Mouse (Mus musculus): Measurements from ENCODE around the gene Ehd2. TPM values are rescaled to one million over a fixed set of nuclear protein-coding genes. Genes with fewer than 3 reads are reported as not detected.
"Not testable (repeated sequence)": the region's sequence is repeated elsewhere in the genome, so short reads cannot be mapped to it uniquely, and the experiment has no call there.

Ehd2 gene
- polyA plus RNA-seq, 1 experiment from 2014 or later, result 5.1 TPM

DNA sequence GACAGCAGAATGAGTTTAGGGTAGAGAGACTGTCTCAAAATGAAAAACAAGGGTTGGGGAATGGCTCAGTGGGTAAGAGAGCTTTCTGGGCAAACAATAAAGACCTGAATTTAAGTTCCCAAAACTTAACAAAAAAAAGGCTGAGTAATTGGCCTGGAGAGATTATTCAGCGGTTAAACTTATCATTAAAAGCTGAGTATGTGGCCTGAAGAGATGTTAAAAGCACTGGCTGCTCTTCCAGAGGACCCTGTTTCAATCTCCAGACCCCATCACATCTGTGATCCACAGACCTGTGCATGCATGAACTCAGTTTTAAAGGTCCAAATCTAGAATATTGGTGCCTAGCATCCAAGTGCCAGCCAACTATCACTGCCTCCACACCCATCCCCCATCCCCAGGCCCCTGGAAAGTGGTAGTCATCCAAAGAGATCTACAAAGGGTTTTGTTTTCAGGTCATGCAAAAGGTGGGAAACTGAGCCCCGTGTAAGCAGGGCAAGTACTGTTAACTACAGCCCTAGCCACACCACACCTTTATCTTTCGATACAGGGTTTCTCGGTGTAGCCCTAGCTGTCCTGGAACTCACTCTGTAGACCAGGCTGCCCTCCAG lies 19.6 kb downstream of the Ehd2 start:
- DNase-seq (ENCODE audit: low spot score), result no peak

DNA sequence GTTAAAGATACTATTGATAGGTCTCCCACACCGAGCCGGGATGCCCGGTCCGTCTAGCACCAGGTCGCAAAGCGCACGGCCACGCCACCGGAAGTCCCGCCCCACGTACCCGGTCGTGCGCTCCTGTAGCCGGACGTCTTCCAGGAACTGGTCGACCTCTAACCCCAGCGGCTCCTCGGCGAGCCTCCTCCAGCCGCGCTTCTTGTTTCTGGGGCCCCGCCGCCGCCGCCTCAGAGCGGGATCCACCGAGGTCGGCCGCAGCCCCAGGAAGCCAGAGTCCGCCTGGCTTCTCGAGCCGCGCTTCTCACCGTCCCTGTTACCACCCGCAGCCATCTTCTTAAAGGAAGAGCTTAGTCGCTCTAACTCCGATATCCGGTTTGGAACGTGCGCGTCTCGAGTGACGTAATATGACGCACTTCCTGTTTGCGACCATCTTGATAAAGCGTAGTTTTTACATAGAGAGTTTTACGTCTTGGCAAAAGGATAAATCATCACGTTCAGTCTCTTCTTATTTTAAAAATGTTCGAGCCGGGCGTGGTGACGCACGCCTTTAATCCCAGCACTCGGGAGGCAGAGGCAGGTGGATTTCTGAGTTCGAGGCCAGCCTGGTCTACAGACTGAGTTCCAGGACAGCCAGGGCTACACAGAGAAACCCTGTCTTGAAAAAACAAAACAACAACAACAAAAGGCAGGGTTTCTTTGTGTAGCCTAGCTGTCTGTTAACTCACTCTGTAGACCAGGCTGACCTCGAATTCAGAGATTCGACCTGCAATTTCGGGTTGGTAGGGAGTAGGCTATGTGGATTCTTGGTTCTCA lies 21.4 kb downstream of the Ehd2 start, which contains the start of gene Nop53:
Nop53 (minus strand) TSS at position 354 of the 816 bp plus-strand sequence.
- peak; percentile 97 for DNase-seq (ENCODE audit: low spot score)

DNA sequence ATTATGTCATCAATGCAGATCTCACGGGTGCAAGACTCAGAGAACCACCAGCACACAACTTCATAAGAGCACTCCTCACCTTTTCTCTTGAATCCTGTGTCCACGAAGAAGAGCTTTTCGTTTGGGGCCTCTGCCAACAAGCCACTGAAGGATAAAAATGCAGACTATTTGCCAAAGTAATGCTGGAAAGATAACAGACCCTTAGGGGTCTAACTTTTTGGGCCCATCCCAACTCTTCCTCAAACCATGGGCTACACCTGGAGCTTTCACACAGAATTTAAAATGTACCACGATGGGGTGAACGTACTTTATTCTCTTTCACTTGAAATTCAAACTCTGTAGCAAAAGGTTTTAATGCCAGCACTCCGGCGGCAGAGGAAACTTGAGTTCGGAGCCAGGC lies 22.2 kb downstream of the Ehd2 start:
- DNase-seq (ENCODE audit: low spot score), result no peak

- no peak for DNase-seq (ENCODE audit: low spot score)
Observed at GRCm38 (mm10) chr7:15944311-15944710, 23.1 kb downstream of the Ehd2 start.

GRCm38 (mm10) chr7:15938621-15939020 lies 28.7 kb downstream of the Ehd2 start:
- DNase-seq (ENCODE audit: low spot score), result no peak

DNA sequence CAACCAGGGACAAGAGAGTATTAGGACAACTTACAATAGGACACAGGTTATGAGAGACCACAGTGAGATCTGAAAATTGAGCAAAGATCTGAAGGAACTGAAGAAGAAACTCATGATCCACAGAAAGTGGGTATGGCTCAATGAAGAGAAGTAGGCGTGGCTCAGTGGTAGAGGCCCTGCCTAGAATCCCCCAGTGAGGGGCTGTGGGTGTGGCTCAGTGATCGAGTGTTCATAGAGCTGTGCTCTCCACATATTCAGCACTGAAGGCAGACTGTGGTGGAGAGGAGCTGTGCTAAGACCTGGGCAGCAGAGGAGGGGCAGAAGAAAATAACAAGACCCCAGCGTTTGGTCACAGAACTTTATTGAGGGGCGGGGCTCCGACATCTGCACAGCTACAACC lies 29.9 kb downstream of the Ehd2 start:
- no peak for DNase-seq (ENCODE audit: low spot score)

DNA sequence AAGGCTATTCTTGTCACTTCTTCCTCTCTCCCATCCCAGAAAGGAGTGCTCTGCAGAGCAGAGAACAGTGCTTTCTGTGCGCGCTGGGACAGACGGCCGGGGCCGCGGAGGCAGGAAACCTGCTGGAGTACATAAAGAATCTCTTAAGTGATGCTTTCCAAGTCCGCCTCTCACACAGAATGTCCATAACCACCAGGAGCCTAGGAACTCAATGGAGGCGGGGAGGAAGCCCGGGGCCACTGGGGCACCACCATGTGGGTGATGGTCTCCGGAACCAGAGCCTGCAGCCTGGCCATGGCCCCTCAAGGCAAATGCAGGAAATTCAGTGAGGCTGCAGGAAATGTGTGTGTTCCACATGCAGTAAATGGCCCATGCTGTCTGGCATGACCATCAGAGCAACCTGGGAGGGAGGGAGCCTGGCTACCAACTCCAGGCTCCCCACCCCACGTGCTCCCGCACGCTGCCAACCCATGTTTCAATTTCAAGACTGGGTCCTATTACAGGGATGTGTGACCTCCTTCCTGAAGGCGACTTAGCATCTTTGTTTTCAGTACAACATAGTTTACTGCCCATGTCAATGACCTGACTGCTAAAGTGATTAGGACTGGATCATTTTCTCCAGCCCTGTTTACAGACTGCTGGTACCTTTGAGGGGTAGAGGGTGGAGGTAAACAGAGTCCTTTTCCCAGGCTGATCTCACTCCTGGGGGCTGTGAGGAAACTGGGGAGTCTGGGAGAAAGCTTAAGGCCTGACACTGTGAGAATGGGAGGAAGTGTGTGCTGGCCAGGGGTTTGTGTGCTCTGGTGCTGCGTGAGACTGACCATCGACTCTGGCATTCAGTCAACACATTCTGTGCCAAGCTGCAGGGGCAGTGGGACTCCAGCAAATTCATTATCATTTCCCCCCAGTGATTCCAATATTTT lies 33.7 kb downstream of the Ehd2 start:
- DNase-seq (ENCODE audit: low spot score), result no peak

DNA sequence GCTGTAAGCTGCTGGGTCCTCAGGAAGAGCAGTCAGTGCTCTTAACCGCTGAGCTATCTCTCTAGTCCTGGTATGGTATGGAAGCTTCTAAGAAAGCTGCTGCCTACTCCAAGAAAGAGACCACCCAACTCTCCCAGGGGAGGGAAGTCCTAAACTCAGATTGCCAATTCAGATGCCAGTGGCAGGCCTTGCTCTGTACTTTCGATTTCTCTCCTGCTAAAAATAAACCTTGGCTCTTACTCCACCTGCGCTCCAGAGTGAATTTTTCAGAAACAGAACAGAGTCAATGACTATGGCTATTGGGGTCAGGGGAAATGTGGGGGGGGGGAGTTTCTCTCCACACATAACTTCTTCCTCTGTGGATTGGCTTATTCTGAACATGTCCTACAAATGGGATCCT lies 35.7 kb downstream of the Ehd2 start:
- no peak for DNase-seq (ENCODE audit: low spot score)

- no peak for DNase-seq (ENCODE audit: low spot score)
Observed at GRCm38 (mm10) chr7:15930543-15930942, 36.8 kb downstream of the Ehd2 start.

DNA sequence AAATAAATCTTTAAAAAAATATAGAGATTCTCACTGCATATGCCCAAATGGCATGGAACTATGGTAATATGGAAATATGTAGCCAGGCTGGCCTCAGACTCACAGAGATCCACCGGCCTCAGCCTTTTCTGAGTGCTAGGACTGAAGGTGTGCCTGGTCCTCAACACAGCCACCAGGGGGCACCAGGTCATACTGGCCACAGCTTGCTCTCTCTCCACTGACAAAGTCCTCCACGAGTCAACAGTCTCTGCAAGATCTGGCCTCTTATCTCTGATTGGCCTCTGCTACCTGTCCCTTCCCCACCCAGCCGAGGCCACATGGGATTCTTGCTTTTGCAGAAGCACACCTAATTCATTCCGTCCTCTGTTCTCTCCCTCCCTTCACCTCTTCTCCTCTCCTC lies 37.5 kb downstream of the Ehd2 start:
- peak; percentile 59 for DNase-seq (ENCODE audit: low spot score)

- DNase-seq (ENCODE audit: low spot score), result peak; percentile 93
Observed at GRCm38 (mm10) chr7:15922220-15922773, 45.1 kb downstream of the Ehd2 start, which contains the start of gene Selenow. Gene Selenow (minus strand): TSS chr7:15922402.

- DNase-seq (ENCODE audit: low spot score), result peak; percentile 63
Observed at GRCm38 (mm10) chr7:15921796-15922195, 45.6 kb downstream of the Ehd2 start.

DNA sequence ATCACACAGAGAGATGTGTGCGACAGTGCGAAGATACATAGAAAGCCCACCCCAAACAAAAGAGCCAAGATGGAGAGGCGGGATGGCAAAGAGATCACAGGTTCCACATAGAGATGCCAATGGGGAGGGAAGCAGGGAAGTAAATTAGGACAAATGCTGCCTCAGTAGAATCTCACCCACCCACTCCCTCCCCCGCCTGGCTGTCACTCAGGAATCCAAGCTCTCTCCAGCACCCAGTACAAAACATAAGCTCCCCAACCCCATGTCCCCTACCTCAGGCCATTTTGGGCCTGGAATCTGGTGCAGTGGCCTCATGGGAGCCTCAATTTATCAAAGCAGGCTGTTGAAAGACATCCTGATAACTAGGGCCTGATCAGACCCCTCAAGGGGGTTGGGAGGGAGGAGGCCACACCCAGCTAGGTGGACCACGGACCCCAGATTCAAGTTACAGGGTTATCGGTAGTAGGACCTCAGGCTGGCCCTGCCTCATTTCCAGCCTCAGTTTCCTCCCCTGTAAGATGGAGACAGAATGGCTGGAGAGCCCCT lies 46.6 kb downstream of the Ehd2 start:
- DNase-seq (ENCODE audit: low spot score), result no peak

GRCm38 (mm10) chr7:15919947-15920346 lies 47.4 kb downstream of the Ehd2 start:
- DNase-seq (ENCODE audit: low spot score), result no peak

DNA sequence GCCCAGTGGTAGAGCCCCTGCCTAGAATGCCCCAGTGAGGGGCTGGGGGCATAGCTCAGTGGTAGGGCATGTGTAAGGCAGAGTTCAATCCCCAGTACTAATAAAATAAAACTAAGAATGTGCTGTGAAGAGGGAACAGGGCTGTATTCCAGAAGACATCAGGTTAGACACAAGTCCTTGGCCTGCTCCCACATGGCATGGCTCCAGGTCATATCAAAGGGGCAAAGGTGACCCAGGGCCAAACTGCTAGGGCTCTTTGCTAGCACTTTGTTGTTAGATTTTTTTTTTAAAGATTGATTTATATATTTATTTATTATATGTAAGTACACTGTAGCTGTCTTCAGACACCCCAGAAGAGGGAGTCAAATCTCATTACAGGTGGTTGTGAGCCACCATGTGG lies 49.0 kb downstream of the Ehd2 start:
- DNase-seq (ENCODE audit: low spot score), result no peak

DNA sequence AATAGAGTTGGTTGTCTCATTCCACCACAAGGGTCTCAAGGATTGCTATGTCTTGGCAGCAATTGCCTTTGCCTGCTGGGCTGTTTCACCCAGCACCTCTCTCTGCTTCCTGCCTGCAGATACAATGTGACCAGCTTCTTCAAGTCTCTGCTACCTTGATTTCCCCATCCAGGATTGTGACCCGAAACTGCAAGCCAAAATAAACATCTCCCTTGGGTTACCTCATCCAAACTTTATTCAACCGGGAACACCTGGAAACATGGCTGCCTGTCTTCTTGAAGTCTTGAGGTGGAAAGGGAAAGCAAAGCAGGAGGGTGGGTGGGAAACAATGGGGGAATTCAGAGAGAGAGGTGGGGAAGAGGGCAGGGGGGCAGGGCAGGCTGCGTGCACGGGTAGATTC lies 50.4 kb downstream of the Ehd2 start:
- no peak for DNase-seq (ENCODE audit: low spot score)

DNA sequence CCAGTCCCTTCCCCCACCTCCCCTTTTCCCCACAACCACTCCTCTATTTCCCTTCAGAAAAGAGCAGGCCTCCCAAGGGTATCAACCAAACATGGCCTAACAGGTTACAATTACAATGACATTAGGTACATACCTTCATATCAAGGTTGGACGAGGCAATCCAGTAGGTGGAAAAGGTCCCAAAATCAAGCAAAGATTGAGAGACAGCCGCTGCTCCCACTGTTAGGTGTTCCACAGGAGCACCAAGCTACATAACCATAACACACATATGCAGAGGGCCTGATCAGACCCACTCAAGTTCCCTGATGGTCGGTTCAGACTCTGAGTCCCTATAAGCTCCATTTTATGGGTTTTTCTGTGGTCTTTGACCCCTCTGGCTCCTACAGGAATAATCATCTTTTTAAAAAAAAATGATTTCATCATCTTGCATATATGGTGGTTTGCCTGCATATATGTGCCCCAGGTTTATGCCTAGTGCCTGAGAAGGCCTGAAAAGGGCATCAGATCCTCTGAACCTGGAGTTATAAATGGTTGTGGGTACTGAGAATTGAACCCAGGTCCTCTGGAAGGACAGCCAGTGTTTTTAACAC lies 51.1 kb downstream of the Ehd2 start:
- DNase-seq (ENCODE audit: low spot score), result no peak

GRCm38 (mm10) chr7:15915695-15916094 lies 51.7 kb downstream of the Ehd2 start:
- DNase-seq (ENCODE audit: low spot score), result not testable (repeated sequence)

DNA sequence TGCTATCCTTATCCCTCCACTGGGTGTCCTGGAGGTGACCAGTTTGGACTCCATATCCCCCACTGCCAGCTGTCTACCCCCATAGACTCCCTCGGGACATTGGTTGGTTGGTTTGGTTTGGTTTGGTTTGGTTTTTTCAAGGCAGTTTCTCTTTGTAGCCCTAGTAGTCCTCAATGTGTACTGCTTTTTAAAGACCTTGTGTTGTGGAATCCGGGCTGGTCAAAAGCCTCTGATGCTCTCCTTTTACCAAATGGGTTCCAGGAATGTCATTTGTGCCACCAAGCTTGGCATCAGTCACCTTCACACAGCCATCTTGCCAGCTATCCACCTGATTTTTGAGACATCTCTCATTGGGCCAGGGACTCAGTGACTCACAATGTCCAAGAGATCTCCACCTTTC lies 52.6 kb downstream of the Ehd2 start:
- DNase-seq (ENCODE audit: low spot score), result no peak

- peak; percentile 62 for DNase-seq (ENCODE audit: low spot score)
Observed at GRCm38 (mm10) chr7:15914252-15914651, 53.1 kb downstream of the Ehd2 start.

- peak; percentile 78 for DNase-seq (ENCODE audit: low spot score)
Observed at GRCm38 (mm10) chr7:15912183-15912582, 55.2 kb downstream of the Ehd2 start.
